Mouse (Mus musculus): ENCODE results near the gene Tmem169. TPM values are rescaled to one million over a fixed set of nuclear protein-coding genes. Genes with fewer than 3 reads are reported as not detected.

The Tmem169 gene
- polyA plus RNA-seq, 1 experiment = 0.22 TPM

GRCm38 (mm10) chr1:72291421-72291820 is 7.3 kb downstream of the Tmem169 start:
- Histone ChIP-seq H3K36me3 (ENCODE audit: control insufficient read depth, insufficient read depth) (no peaks in the 10 kb centered on the region), H3ac (ENCODE audit: control insufficient read depth, insufficient read length, low read depth) (no peak overlapping the region), H3K79me3 (ENCODE audit: low read depth) (no peaks in the 10 kb centered on the region), H3K79me2 (ENCODE audit: control insufficient read depth, insufficient read depth) (no peaks in the 10 kb centered on the region), H3K27me3 (ENCODE audit: control insufficient read depth, insufficient read depth, insufficient read length) (no peaks in the 10 kb centered on the region), H3K4me3 (ENCODE audit: insufficient read depth, poor library complexity, severe bottlenecking) (no peak overlapping the region)
- TF ChIP-seq CTCF (IDR thresholded peaks at IDR 0.05; ENCODE audit: control insufficient read depth, insufficient read depth, insufficient read length) (no peak), USF1 (IDR thresholded peaks at IDR 0.05; ENCODE audit: low read depth) (no peak), MYOD1 (IDR thresholded peaks at IDR 0.05; ENCODE audit: control insufficient read depth, insufficient read length, low read depth) (no peak), CEBPB (IDR thresholded peaks at IDR 0.05; ENCODE audit: low read depth) (no peak), FOSL1 (IDR thresholded peaks at IDR 0.05; ENCODE audit: insufficient read depth, low read length, poor library complexity, severe bottlenecking) (no peak), MYOG (IDR thresholded peaks at IDR 0.05; ENCODE audit: control insufficient read depth, extremely low read depth, insufficient read length) (no peak), MAX (IDR thresholded peaks at IDR 0.05) (no peak)

- Histone ChIP-seq H3K79me2 (ENCODE audit: control insufficient read depth, insufficient read depth) (no peaks in the 10 kb centered on the region), H3ac (ENCODE audit: control insufficient read depth, insufficient read length, low read depth) (no peak overlapping the region), H3K36me3 (ENCODE audit: control insufficient read depth, insufficient read depth) (no peaks in the 10 kb centered on the region), H3K27me3 (ENCODE audit: control insufficient read depth, insufficient read depth, insufficient read length) (no peaks in the 10 kb centered on the region), H3K79me3 (ENCODE audit: low read depth) (no peaks in the 10 kb centered on the region), H3K4me3 (ENCODE audit: insufficient read depth, poor library complexity, severe bottlenecking) (no peak overlapping the region)
- TF ChIP-seq MAX (IDR thresholded peaks at IDR 0.05) (no peak), USF1 (IDR thresholded peaks at IDR 0.05; ENCODE audit: low read depth) (no peak), FOSL1 (IDR thresholded peaks at IDR 0.05; ENCODE audit: insufficient read depth, low read length, poor library complexity, severe bottlenecking) (no peak), MYOG (IDR thresholded peaks at IDR 0.05; ENCODE audit: control insufficient read depth, extremely low read depth, insufficient read length) (no peak), MYOD1 (IDR thresholded peaks at IDR 0.05; ENCODE audit: control insufficient read depth, insufficient read length, low read depth) (no peak), CTCF (IDR thresholded peaks at IDR 0.05; ENCODE audit: control insufficient read depth, insufficient read depth, insufficient read length) (no peak), CEBPB (IDR thresholded peaks at IDR 0.05; ENCODE audit: low read depth) (no peak)
Observed at GRCm38 (mm10) chr1:72291925-72292324, 7.8 kb downstream of the Tmem169 start.

GRCm38 (mm10) chr1:72293869-72294663 is 9.9 kb downstream of the Tmem169 start:
- H3K4me3 ChIP-seq (ENCODE audit: insufficient read depth, poor library complexity, severe bottlenecking) = no peak overlapping the region
- H3K27me3 ChIP-seq (ENCODE audit: control insufficient read depth, insufficient read depth, insufficient read length) = no peaks in the 10 kb centered on the region
- H3K79me2 ChIP-seq (ENCODE audit: control insufficient read depth, insufficient read depth) = no peaks in the 10 kb centered on the region
- TF ChIP-seq MYOG (IDR thresholded peaks at IDR 0.05; ENCODE audit: control insufficient read depth, extremely low read depth, insufficient read length) (no peak), CEBPB (IDR thresholded peaks at IDR 0.05; ENCODE audit: low read depth) (no peak), MYOD1 (IDR thresholded peaks at IDR 0.05; ENCODE audit: control insufficient read depth, insufficient read length, low read depth) (no peak), CTCF (IDR thresholded peaks at IDR 0.05; ENCODE audit: control insufficient read depth, insufficient read depth, insufficient read length) (no peak), USF1 (IDR thresholded peaks at IDR 0.05; ENCODE audit: low read depth) (no peak), FOSL1 (IDR thresholded peaks at IDR 0.05; ENCODE audit: insufficient read depth, low read length, poor library complexity, severe bottlenecking) (no peak), MAX (IDR thresholded peaks at IDR 0.05) (no peak)
- no peaks in the 10 kb centered on the region for H3K36me3 ChIP-seq (ENCODE audit: control insufficient read depth, insufficient read depth)
- H3K79me3 ChIP-seq (ENCODE audit: low read depth) = no peaks in the 10 kb centered on the region
- no peak overlapping the region for H3ac ChIP-seq (ENCODE audit: control insufficient read depth, insufficient read length, low read depth)

- Histone ChIP-seq H3K27me3 (ENCODE audit: control insufficient read depth, insufficient read depth, insufficient read length) (no peaks in the 10 kb centered on the region), H3K79me2 (ENCODE audit: control insufficient read depth, insufficient read depth) (no peaks in the 10 kb centered on the region), H3K36me3 (ENCODE audit: control insufficient read depth, insufficient read depth) (no peaks in the 10 kb centered on the region), H3K4me3 (ENCODE audit: insufficient read depth, poor library complexity, severe bottlenecking) (no peak overlapping the region), H3K79me3 (ENCODE audit: low read depth) (no peaks in the 10 kb centered on the region), H3ac (ENCODE audit: control insufficient read depth, insufficient read length, low read depth) (no peak overlapping the region)
- TF ChIP-seq CEBPB (IDR thresholded peaks at IDR 0.05; ENCODE audit: low read depth) (no peak), MAX (IDR thresholded peaks at IDR 0.05) (no peak), MYOD1 (IDR thresholded peaks at IDR 0.05; ENCODE audit: control insufficient read depth, insufficient read length, low read depth) (no peak), CTCF (IDR thresholded peaks at IDR 0.05; ENCODE audit: control insufficient read depth, insufficient read depth, insufficient read length) (no peak)
Observed at GRCm38 (mm10) chr1:72295746-72296145, 11.6 kb downstream of the Tmem169 start.

DNA sequence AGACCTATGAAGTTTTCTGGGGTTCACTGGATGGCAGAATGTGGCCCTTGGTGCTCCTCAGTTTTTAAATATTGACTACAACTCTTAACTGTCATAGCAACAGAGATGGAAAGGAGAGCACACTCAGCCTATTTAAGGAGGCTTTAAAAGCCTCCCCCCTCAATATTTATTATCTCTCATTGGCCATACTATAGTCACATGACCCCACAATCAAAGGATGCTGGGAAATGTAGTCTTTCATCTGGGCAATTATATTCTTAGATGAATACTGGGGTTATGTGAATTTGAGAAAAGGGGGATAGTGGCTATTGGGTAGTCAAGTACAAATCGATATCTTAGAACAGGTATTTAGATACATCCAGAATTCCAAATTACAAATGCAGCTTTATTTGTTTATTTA is 17.7 kb downstream of the Tmem169 start:
- H3K36me3 ChIP-seq (ENCODE audit: control insufficient read depth, insufficient read depth) = no peaks in the 10 kb centered on the region
- H3K79me3 ChIP-seq (ENCODE audit: low read depth) = no peaks in the 10 kb centered on the region
- H3K27me3 ChIP-seq (ENCODE audit: control insufficient read depth, insufficient read depth, insufficient read length) = no peaks in the 10 kb centered on the region
- H3K4me3 ChIP-seq (ENCODE audit: insufficient read depth, poor library complexity, severe bottlenecking) = no peak overlapping the region
- no peaks in the 10 kb centered on the region for H3K79me2 ChIP-seq (ENCODE audit: control insufficient read depth, insufficient read depth)
- TF ChIP-seq MYOD1 (IDR thresholded peaks at IDR 0.05; ENCODE audit: control insufficient read depth, insufficient read length, low read depth) = no peak
- peak; percentile 63 for TF ChIP-seq USF1 (IDR thresholded peaks at IDR 0.05; ENCODE audit: low read depth)
- no peak for TF ChIP-seq MAX (IDR thresholded peaks at IDR 0.05)
- TF ChIP-seq CEBPB (IDR thresholded peaks at IDR 0.05; ENCODE audit: low read depth) = no peak
- H3ac ChIP-seq (ENCODE audit: control insufficient read depth, insufficient read length, low read depth) = no peak overlapping the region

GRCm38 (mm10) chr1:72306241-72306640 is 22.1 kb downstream of the Tmem169 start:
- Histone ChIP-seq H3K79me2 (ENCODE audit: control insufficient read depth, insufficient read depth) (peaks cover 15% of the 10 kb centered on the region), H3K27me3 (ENCODE audit: control insufficient read depth, insufficient read depth, insufficient read length) (no peaks in the 10 kb centered on the region), H3K79me3 (ENCODE audit: low read depth) (no peaks in the 10 kb centered on the region), H3K4me3 (ENCODE audit: insufficient read depth, poor library complexity, severe bottlenecking) (no peak overlapping the region), H3ac (ENCODE audit: control insufficient read depth, insufficient read length, low read depth) (no peak overlapping the region), H3K36me3 (ENCODE audit: control insufficient read depth, insufficient read depth) (peaks cover 4% of the 10 kb centered on the region)
- TF ChIP-seq CTCF (IDR thresholded peaks at IDR 0.05; ENCODE audit: control insufficient read depth, insufficient read depth, insufficient read length) = no peak
- no peak for TF ChIP-seq MAX (IDR thresholded peaks at IDR 0.05)
- TF ChIP-seq USF1 (IDR thresholded peaks at IDR 0.05; ENCODE audit: low read depth) = no peak
- no peak for TF ChIP-seq MYOD1 (IDR thresholded peaks at IDR 0.05; ENCODE audit: control insufficient read depth, insufficient read length, low read depth)
- no peak for TF ChIP-seq MYOG (IDR thresholded peaks at IDR 0.05; ENCODE audit: control insufficient read depth, extremely low read depth, insufficient read length)
- TF ChIP-seq FOSL1 (IDR thresholded peaks at IDR 0.05; ENCODE audit: insufficient read depth, low read length, poor library complexity, severe bottlenecking) = no peak

Data from C2C12 (cell line).